Mouse (Mus musculus) cerebellum, adult 11-12 months (tissue): ENCODE results near the gene Fpr2.
"Not testable (repeated sequence)": the region's sequence is repeated elsewhere in the genome, so short reads cannot be mapped to it uniquely, and the experiment has no call there.

Experiments used
- DNase-seq: peaks from one replicate; pipeline ENCODE4 v3.0.0; 2022

Fpr2 gene

GRCm38 (mm10) chr17:17887774-17888248 lies at the start of gene Fpr2, which contains the start of gene Fpr3:
TSS of gene Fpr2 (plus strand) at chr17:17887824.
TSS of gene Fpr3 (plus strand) at chr17:17887852.
- DNase-seq = no peak

- peak; percentile 97 for DNase-seq
Measured at GRCm38 (mm10) chr17:17837919-17838701, 49.5 kb upstream of the Fpr2 start.

- no peak for DNase-seq
Measured at GRCm38 (mm10) chr17:17839276-17839675, 48.3 kb upstream of the Fpr2 start.

- DNase-seq = no peak
Measured at GRCm38 (mm10) chr17:17840796-17841195, 46.8 kb upstream of the Fpr2 start.

GRCm38 (mm10) chr17:17843534-17844261 lies 43.9 kb upstream of the Fpr2 start:
- no peak for DNase-seq

- not testable (repeated sequence) for DNase-seq
Measured at GRCm38 (mm10) chr17:17844606-17845005, 43.0 kb upstream of the Fpr2 start.

- no peak for DNase-seq
Measured at GRCm38 (mm10) chr17:17845187-17846027, 42.2 kb upstream of the Fpr2 start.

GRCm38 (mm10) chr17:17848988-17849387 lies 38.6 kb upstream of the Fpr2 start:
- DNase-seq = no peak

- DNase-seq = no peak
Measured at GRCm38 (mm10) chr17:17849906-17850712, 37.5 kb upstream of the Fpr2 start.

- no peak for DNase-seq
Measured at GRCm38 (mm10) chr17:17855064-17855838, 32.4 kb upstream of the Fpr2 start, which contains the start of gene Has1. TSS of gene Has1 (minus strand) at chr17:17855205.

GRCm38 (mm10) chr17:17856612-17857011 lies 31.0 kb upstream of the Fpr2 start:
- no peak for DNase-seq

- DNase-seq = no peak
Measured at GRCm38 (mm10) chr17:17857446-17857845, 30.2 kb upstream of the Fpr2 start.

- DNase-seq = no peak
Measured at GRCm38 (mm10) chr17:17860110-17860509, 27.5 kb upstream of the Fpr2 start.

- DNase-seq = no peak
Measured at GRCm38 (mm10) chr17:17862360-17862759, 25.3 kb upstream of the Fpr2 start.

GRCm38 (mm10) chr17:17865168-17865567 lies 22.5 kb upstream of the Fpr2 start:
- no peak for DNase-seq

- DNase-seq = no peak
Measured at GRCm38 (mm10) chr17:17866801-17867469, 20.7 kb upstream of the Fpr2 start.

- no peak for DNase-seq
Measured at GRCm38 (mm10) chr17:17870892-17871550, 16.6 kb upstream of the Fpr2 start.

- no peak for DNase-seq
Measured at GRCm38 (mm10) chr17:17871697-17872096, 15.9 kb upstream of the Fpr2 start.

GRCm38 (mm10) chr17:17879347-17879746 lies 8.3 kb upstream of the Fpr2 start:
- no peak for DNase-seq

- DNase-seq = no peak
Measured at GRCm38 (mm10) chr17:17882672-17883071, 5.0 kb upstream of the Fpr2 start.
